Mouse (Mus musculus) CH12.LX (cell line): ENCODE measurements around the gene Slc48a1. TPM values are rescaled to one million over a fixed set of nuclear protein-coding genes. Genes with fewer than 3 reads are reported as not detected.

ENCODE experiments used
- DNase-seq: peaks from one replicate; pipeline ENCODE4 v3.0.0-alpha.2; 2013; ENCODE audit errors: extremely low read depth
- H3K27ac ChIP-seq: 2 replicates; pipeline ENCODE4 v1.5.1; 2012; ENCODE audit warnings: low read depth, mild to moderate bottlenecking, control low read depth, moderate library complexity; ENCODE audit not compliant: insufficient read depth
- H3K27me3 ChIP-seq: replicated peaks from 2 replicates; pipeline ENCODE3; 2012; ENCODE audit warnings: inconsistent platforms
- H3K36me3 ChIP-seq, 2 experiments: replicated peaks in 1 of 2; 2 replicates each; pipeline versions ENCODE3 to v1.6.1; 2012; ENCODE audit warnings: inconsistent platforms in 1 of 2, low read length in 1 of 2, mild to moderate bottlenecking in 1 of 2, mixed read lengths in 1 of 2, moderate library complexity in 1 of 2; ENCODE audit not compliant: control insufficient read depth in 1 of 2, insufficient read depth in 1 of 2
- H3K4me1 ChIP-seq, 2 experiments: 2 replicates each; pipeline ENCODE4 v1.6.1; 2012; ENCODE audit warnings: inconsistent platforms in 1 of 2, moderate library complexity in 1 of 2; ENCODE audit not compliant: insufficient read depth in 2 of 2, control insufficient read depth in 1 of 2
- H3K4me2 ChIP-seq: 2 replicates; pipeline ENCODE4 v1.6.1; 2012; ENCODE audit warnings: low read depth, mild to moderate bottlenecking, control low read depth; ENCODE audit not compliant: poor library complexity, insufficient read depth, severe bottlenecking
- H3K4me3 ChIP-seq, 3 experiments: fragments of 150-350 bp in 1 of 3; sonication (generic) in 1 of 3; replicated peaks in 1 of 3; 2 replicates each; pipeline versions ENCODE3 to v1.5.1; 2011 to 2012; ENCODE audit warnings: low read depth in 2 of 3, low read length in 2 of 3, mild to moderate bottlenecking in 2 of 3, moderate library complexity in 2 of 3, control low read depth in 1 of 3, improper control_type of control experiment in 1 of 3, inconsistent platforms in 1 of 3, mixed read lengths in 1 of 3; ENCODE audit not compliant: poor library complexity in 1 of 3
- H3K79me2 ChIP-seq: replicated peaks from 2 replicates; pipeline ENCODE4 v1.6.1; 2012; ENCODE audit warnings: mild to moderate bottlenecking, moderate library complexity; ENCODE audit not compliant: control insufficient read depth, poor library complexity, insufficient read depth, severe bottlenecking; ENCODE audit errors: extremely low read depth
- H3K9ac ChIP-seq: 2 replicates; pipeline ENCODE4 v1.6.1; 2012; ENCODE audit warnings: low read depth, mild to moderate bottlenecking, control low read depth, moderate library complexity; ENCODE audit not compliant: insufficient read depth
- H3K9me3 ChIP-seq: replicated peaks from 2 replicates; pipeline ENCODE3; 2012; ENCODE audit warnings: low read length, inconsistent platforms, mixed read lengths
- BHLHE40 ChIP-seq: IDR thresholded peaks from 2 replicates; pipeline ENCODE4 v1.6.1; 2011; ENCODE audit warnings: mild to moderate bottlenecking, low read depth, low read length, improper control_type of control experiment
- CHD2 ChIP-seq: IDR thresholded peaks from 2 replicates; pipeline ENCODE4 v1.6.1; 2011; ENCODE audit warnings: low read length, improper control_type of control experiment
- E2F4 ChIP-seq: IDR thresholded peaks from 2 replicates; pipeline ENCODE4 v1.6.1; 2011; ENCODE audit warnings: low read depth, low read length, improper control_type of control experiment; ENCODE audit not compliant: insufficient replicate concordance
- ELF1 ChIP-seq: IDR thresholded peaks from 2 replicates; pipeline ENCODE4 v1.6.1; 2014; ENCODE audit warnings: low read depth, mild to moderate bottlenecking, inconsistent platforms, low read length, improper control_type of control experiment
- GABPA ChIP-seq: IDR thresholded peaks from 2 replicates; pipeline ENCODE4 v1.6.1; 2012; ENCODE audit warnings: low read depth, low read length, improper control_type of control experiment, inconsistent platforms; ENCODE audit not compliant: insufficient replicate concordance
- IRF4 ChIP-seq: IDR thresholded peaks from 2 replicates; pipeline ENCODE4 v1.6.1; 2014; ENCODE audit warnings: low read depth, mild to moderate bottlenecking, inconsistent platforms, low read length, improper control_type of control experiment
- JUND ChIP-seq: conservative IDR thresholded peaks from 2 replicates; pipeline ENCODE4 v1.6.1; 2011; ENCODE audit warnings: low read depth, low read length, improper control_type of control experiment
- KAT2A ChIP-seq: IDR thresholded peaks from 2 replicates; pipeline ENCODE4 v1.6.1; 2012; ENCODE audit warnings: low read length, improper control_type of control experiment, inconsistent platforms; ENCODE audit not compliant: insufficient replicate concordance
- MAX ChIP-seq: IDR thresholded peaks from 2 replicates; pipeline ENCODE4 v1.6.1; 2011; ENCODE audit warnings: low read length, improper control_type of control experiment
- MAZ ChIP-seq: IDR thresholded peaks from 2 replicates; pipeline ENCODE4 v1.6.1; 2012; ENCODE audit warnings: low read depth, mild to moderate bottlenecking, inconsistent platforms, low read length, improper control_type of control experiment, moderate library complexity
- MEF2A ChIP-seq: IDR thresholded peaks from 2 replicates; pipeline ENCODE4 v1.6.1; 2014; ENCODE audit warnings: low read depth, mild to moderate bottlenecking, inconsistent platforms, low read length, improper control_type of control experiment, borderline replicate concordance
- MYC ChIP-seq: IDR thresholded peaks from 2 replicates; pipeline ENCODE4 v1.6.1; 2011; ENCODE audit warnings: low read depth, mild to moderate bottlenecking, improper control_type of control experiment, low read length
- NELFE ChIP-seq: IDR thresholded peaks from 2 replicates; pipeline ENCODE4 v1.6.1; 2011; ENCODE audit warnings: low read depth, low read length, improper control_type of control experiment
- NRF1 ChIP-seq: IDR thresholded peaks from 2 replicates; pipeline ENCODE4 v1.6.1; 2014; ENCODE audit warnings: low read depth, mild to moderate bottlenecking, inconsistent platforms, low read length, improper control_type of control experiment, moderate library complexity
- PAX5 ChIP-seq: IDR thresholded peaks from 2 replicates; pipeline ENCODE4 v1.6.1; 2012; ENCODE audit warnings: low read length, inconsistent platforms, mixed read lengths
- POLR2A ChIP-seq: IDR thresholded peaks from 2 replicates; pipeline ENCODE4 v1.6.1; 2011; ENCODE audit warnings: low read depth, mild to moderate bottlenecking, improper control_type of control experiment, low read length
- RCOR1 ChIP-seq: conservative IDR thresholded peaks from 2 replicates; pipeline ENCODE4 v1.6.1; 2012; ENCODE audit warnings: low read depth, mild to moderate bottlenecking, inconsistent platforms, low read length, improper control_type of control experiment
- ZKSCAN1 ChIP-seq: IDR thresholded peaks from 2 replicates; pipeline ENCODE4 v1.6.1; 2012; ENCODE audit warnings: low read depth, inconsistent platforms, low read length, improper control_type of control experiment, borderline replicate concordance
- ZMIZ1 ChIP-seq: IDR thresholded peaks from 2 replicates; pipeline ENCODE4 v1.6.1; 2012; ENCODE audit warnings: low read depth, mild to moderate bottlenecking, inconsistent platforms, low read length, improper control_type of control experiment
- ZNF384 ChIP-seq: IDR thresholded peaks from 2 replicates; pipeline ENCODE4 v1.6.1; 2012; ENCODE audit warnings: low read depth, low read length, improper control_type of control experiment, inconsistent platforms
- dilution Hi-C: fragments of 300-500 bp; cut with MboI; formaldehyde crosslinking; loops from 2 replicates; pipeline ENCODE4 v1.14.3; 2020; ENCODE audit warnings: low sequenced_read_pairs; ENCODE audit not compliant: extremely low pct_unique_long_range_greater_than_20kb, extremely low pct_ligation_motif_present
- in situ Hi-C: fragments of 300-500 bp; cut with MboI; formaldehyde crosslinking; loops from 3 replicates; pipeline ENCODE4 v1.14.3; 2019; ENCODE audit warnings: low sequenced_read_pairs, low pct_ligation_motif_present, low pct_unique_long_range_greater_than_20kb, mixed read lengths
- polyA plus RNA-seq: library from polyadenylated mRNA; unstranded; fragments of >175 nt; gene quantifications from 2 replicates; pipeline ENCODE4 v1.2.1, GENCODE M21; 2012; ENCODE audit warnings: low read depth; ENCODE audit not compliant: insufficient read length
- total RNA-seq, 2 experiments: library from RNA; depleted of rRNA; stranded (reverse); fragments of 300-350 nt in 1 of 2; fragments of >200 nt in 1 of 2; gene quantifications; 2 replicates each; pipeline ENCODE4 v1.2.3; 2012 to 2014

Gene Slc48a1
- total and polyA plus RNA-seq, 3 experiments = 23.2 to 56.0 (median 39.4) TPM

- no peak for TF ChIP-seq RCOR1
- no peak for TF ChIP-seq ZKSCAN1
- no peak for TF ChIP-seq PAX5
- TF ChIP-seq MEF2A = peak; percentile 100
- peak; percentile 11; the same call in 1 of the 2 replicates for TF ChIP-seq JUND
- TF ChIP-seq ZMIZ1 = no peak
- no peak for TF ChIP-seq ZNF384
- TF ChIP-seq KAT2A = no peak
- TF ChIP-seq NRF1 = peak; percentile 2; the same call in 1 of the 2 replicates
- no peak for TF ChIP-seq GABPA
- no peak for TF ChIP-seq MYC
- TF ChIP-seq MAZ = no peak
Measured at GRCm38 (mm10) chr15:97742074-97742473, 36.2 kb upstream of the Slc48a1 start (continued).

GRCm38 (mm10) chr15:97742600-97742999 lies 35.7 kb upstream of the Slc48a1 start:
- dilution Hi-C loops = no loop called here
- peak overlapping the region in 1 of 3 experiments; percentile 17 for H3K4me3 ChIP-seq
- H3K9me3 ChIP-seq = peaks cover 7% of the 10 kb centered on the region
- H3K9ac ChIP-seq = peak overlapping the region; percentile 57
- peaks cover 12% of the 10 kb centered on the region for H3K79me2 ChIP-seq
- in situ Hi-C loops = no loop called here
- H3K4me2 ChIP-seq = peak overlapping the region; percentile 84
- H3K4me1 ChIP-seq = peaks cover 47 to 64% of the 10 kb centered on the region in 2 experiments
- no peaks in the 10 kb centered on the region for H3K27me3 ChIP-seq
- H3K27ac ChIP-seq = peak overlapping the region; percentile 99
- no peak for DNase-seq
- peaks cover 1 to 20% of the 10 kb centered on the region in 2 experiments for H3K36me3 ChIP-seq
- TF ChIP-seq RCOR1 (no peak), ELF1 (peak; percentile 13; the same call in 1 of the 2 replicates), POLR2A (0 out of 2 replicates have a peak, but pooled peaks have one; percentile 29), NRF1 (peak; percentile 21; the same call in 1 of the 2 replicates), E2F4 (no peak), MAX (peak; percentile 77), CHD2 (peak; percentile 42; the same call in 1 of the 2 replicates), MYC (0 out of 2 replicates have a peak, but pooled peaks have one; percentile 26), IRF4 (no peak), ZMIZ1 (peak; percentile 57; the same call in 1 of the 2 replicates), MEF2A (no peak), BHLHE40 (peak; percentile 5; the same call in 1 of the 2 replicates), NELFE (0 out of 2 replicates have a peak, but pooled peaks have one; percentile 24)
